Mouse (Mus musculus) cerebellum, postnatal 14 days (tissue): ENCODE data around the gene Serbp1.
A peak's percentile ranks its signal among the peaks of the same experiment; 100 is the strongest.

Source experiments
- DNase-seq, 2 experiments: peaks; one replicate each; pipeline ENCODE4 v3.0.0; 2021; ENCODE audit warnings: mixed read lengths in 2 of 2

The Serbp1 gene

GRCm38 (mm10) chr6:67236491-67237234 lies 1.3 kb upstream of the Serbp1 start:
- no peak for DNase-seq

GRCm38 (mm10) chr6:67241263-67241662 lies 3.3 kb downstream of the Serbp1 start:
- no peak for DNase-seq

GRCm38 (mm10) chr6:67243765-67244420 lies 5.9 kb downstream of the Serbp1 start:
- DNase-seq, result no peak

- no peak for DNase-seq
These were observed 6.5 kb downstream of the Serbp1 start for GRCm38 (mm10) chr6:67244451-67244850.

- no peak for DNase-seq
These were observed 13.1 kb downstream of the Serbp1 start for GRCm38 (mm10) chr6:67251095-67251494.

DNA sequence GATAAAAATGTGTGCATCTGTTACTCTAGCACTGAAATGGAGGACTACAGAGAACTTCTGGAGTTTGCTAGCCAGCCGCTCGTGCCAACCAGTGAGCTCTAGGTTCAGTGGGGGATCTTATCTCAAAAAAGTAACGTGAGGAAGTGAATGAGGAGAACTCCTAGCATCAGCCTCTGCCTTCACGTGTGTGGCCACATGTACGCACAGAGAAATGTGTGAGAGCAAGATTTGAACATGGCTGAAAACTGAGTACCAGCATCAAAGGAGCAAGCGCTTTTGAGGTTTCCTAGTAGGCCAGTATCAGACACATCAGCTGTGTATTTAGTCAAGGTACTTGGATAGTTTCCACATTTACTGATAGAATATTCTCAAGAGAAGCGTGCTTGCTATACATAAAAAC lies 27.0 kb downstream of the Serbp1 start:
- DNase-seq, result no peak

DNA sequence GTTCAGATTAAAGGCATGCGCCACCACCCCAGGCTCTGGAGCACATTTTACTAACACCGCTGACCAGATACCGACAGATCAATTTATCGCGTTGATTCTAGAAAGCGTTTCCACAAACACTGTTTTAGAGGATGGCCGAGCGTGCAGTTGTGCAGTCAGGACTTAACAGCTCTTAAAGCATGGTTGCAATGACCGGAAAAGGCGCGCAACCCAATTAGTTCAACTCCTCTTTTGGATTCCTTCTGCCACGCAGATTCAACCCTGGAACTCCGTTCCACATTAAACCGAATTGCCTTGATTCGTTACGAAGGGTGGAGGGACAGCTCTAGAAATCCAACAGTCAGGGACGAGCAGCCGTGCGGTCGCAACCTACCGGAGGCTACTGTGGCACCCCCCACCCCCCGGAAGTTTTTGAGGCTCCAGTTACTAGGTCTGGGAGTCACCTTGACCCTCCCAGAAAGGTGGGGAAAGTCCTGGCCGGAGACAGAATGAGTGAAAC lies 28.2 kb downstream of the Serbp1 start:
- DNase-seq, result no peak

- peak; percentile 94 to 96 for DNase-seq
These were observed 28.9 kb downstream of the Serbp1 start for GRCm38 (mm10) chr6:67266664-67267407.

DNA sequence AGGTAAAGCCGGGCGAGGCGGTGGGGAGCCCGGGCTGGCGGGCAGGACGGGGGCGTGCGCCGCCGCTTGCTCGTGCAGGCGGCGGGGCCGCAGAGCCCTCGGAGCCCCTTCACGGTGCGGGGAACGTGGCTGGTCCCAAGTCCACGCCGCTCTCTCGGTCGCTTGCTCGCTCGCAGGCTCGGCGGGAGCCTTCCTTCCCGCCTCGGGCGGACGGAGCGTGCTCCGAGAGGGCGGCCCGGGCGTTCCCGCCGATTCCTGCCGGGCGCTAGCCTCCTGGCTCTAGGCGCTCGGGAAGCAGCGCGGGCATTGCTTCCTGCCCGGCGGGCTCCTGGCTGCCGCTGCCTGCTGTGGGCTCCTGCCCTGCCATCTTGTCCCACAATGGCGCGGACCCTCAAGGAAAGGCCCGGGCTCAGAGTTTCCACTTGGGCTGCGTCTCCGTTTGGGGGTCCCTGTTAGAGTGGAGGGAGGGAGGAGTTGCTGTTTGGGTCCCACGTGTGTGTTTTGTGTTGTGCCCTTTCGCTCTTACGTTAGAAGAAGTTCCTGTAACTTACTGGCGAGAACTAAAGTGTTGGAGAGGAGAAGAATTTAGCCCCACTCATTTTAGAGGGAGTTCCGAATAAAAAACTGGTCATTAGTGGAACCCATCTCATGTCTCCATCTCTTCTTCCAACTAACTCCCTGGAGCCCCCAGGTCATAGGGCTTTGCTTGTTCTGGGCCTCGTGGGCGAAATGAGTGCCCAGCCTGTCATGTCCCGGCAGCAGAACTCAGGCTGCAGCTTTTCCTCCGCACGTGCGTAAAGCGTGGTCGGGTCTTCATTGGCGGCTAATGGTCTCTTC lies 29.6 kb downstream of the Serbp1 start:
- peak; percentile 34 to 43 for DNase-seq

- no peak for DNase-seq
These were observed 30.3 kb downstream of the Serbp1 start for GRCm38 (mm10) chr6:67268245-67268612.

DNA sequence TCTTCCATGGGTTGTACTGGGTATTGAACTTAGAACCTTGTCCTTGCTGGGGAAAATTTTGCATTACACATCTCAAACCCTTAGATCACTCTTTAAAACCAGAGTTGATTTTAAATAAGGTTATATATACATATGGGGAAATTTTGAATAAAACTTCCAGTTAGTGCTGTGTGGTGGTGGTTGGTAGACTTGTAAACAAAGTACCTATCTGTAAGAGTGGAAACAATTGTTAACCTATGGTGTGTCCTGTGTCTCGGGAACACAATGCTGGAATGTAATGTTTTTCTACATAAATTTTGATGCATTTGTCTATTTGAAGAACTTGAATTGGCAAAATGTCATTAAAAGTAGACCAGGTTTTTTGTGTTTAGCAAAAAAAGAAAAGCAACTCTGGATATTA lies 31.0 kb downstream of the Serbp1 start:
- DNase-seq, result no peak

DNA sequence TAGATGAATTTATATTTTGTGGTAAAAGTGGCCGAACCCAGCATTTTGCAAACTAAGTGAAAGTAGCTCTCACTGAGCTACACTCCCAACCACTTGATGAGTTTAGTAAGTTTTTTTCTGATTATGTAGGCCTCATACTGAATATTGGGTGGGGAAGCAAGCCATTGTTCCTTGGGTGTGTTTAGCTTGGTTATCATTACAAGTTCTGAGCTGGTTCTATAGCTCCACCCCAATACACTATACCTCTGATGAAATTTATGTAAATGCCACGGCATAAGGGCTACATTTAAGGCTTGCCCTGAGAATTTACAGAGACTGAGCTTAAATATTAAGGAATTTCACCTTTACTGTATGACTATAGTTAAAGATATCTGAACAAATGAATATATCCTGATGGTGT lies 31.5 kb downstream of the Serbp1 start:
- DNase-seq, result no peak

DNA sequence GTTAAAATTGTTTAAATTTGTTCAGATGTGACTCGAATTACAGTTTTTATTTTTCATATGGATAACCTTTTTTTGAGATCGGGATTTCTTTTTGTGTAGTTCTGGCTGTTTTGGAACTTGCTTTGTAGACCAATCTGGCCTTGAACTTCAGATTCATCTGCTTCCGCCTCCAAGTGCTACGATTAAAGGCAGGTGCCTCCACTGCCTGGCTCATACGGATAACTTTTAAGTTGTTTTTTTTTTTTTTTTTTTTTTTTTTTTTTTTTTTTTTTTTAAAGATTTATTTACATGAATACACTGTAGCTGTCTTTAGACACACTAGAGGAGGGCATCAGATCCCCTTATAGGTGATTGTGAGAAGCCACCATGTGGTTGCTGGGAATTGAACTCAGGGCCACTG lies 40.0 kb downstream of the Serbp1 start:
- no peak for DNase-seq

- DNase-seq, result no peak
These were observed 43.7 kb downstream of the Serbp1 start for GRCm38 (mm10) chr6:67281614-67282197.

DNA sequence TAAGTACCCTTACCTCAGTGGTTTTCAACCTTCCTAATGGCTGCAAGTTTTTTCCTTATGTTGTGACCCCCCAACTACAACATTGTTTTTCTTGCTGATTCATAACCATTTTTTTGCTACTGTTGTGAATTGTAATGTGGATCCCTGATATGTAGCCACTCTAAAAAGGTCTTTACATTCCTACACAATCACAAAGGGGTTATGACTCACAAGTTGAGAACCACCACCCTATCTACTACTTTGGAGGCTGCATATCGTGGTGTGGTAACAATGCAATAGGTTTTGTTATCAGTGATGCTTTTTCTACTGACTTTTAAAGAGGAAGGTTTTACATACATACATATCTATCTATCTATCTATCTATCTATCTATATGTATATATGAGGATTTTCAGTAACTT lies 44.9 kb downstream of the Serbp1 start:
- DNase-seq, result no peak

DNA sequence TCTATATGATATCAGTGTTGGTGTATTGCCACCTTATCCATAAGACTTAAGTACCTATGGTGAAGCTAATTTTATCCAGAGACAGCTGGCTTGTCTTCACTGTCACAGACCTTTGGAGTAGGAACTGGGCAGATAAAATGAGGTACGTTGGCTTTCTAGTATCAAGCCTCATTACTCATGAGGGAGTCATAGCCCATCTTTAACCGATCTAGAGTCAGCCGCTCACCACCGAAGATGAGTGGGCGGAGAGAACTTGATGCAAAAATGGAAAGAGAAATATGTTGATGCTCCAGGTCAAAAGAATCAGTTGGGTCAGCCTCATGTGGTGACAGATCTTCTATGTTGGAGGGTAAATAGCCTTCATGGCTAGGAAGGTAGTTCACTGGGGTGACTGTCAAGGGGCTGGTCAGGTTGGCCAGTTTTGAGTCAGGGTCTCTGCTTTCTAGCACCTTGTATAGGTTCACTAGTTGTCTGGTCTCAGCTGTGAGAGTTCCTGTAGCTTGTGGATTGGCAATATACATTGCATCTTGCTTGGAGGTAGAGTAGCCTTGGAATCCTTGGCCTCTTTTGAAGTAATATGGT lies 54.2 kb downstream of the Serbp1 start:
- DNase-seq, result no peak

DNA sequence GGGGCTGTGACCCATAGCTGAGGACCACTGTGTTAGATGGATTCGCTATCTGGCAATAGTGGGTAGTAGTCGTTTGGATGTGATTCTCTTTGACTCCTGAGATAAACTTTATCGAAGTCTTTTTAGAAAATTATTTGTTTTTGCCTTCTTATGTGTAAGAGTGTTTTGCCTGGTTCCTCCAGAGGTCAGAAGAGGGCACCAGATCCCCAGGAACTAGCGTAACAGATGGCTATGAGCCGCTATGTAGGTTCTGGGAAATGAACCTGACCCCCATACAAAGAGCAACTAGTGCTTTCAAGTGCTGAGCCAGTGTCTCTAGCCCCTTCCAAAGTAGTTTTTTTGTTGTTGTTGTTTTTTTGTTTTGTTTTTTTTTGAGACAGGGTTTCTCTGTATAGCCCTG lies 58.1 kb downstream of the Serbp1 start:
- DNase-seq, result peak; percentile 17

- DNase-seq, result no peak
These were observed 60.8 kb downstream of the Serbp1 start for GRCm38 (mm10) chr6:67298742-67299141.

DNA sequence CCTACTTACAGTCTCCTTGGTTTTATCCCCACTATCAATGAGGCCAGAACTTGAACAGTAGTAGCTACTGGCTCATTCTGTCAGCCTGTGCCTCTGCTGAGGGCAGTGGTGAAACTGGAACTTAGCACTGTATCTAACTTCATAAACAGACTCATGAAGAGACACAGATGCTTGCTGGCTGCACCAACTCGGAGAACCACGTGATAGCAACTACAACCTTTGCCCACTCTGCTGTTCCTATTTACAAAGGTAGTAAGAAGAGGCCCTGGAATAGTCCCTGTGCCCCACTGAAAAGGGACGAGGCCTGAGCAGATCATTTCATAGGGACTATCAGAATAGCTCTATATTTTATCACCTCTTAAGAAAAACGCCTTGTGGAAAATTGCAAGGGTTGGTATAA lies 62.3 kb downstream of the Serbp1 start:
- no peak for DNase-seq

GRCm38 (mm10) chr6:67300710-67301163 lies 62.8 kb downstream of the Serbp1 start:
- DNase-seq, result no peak

DNA sequence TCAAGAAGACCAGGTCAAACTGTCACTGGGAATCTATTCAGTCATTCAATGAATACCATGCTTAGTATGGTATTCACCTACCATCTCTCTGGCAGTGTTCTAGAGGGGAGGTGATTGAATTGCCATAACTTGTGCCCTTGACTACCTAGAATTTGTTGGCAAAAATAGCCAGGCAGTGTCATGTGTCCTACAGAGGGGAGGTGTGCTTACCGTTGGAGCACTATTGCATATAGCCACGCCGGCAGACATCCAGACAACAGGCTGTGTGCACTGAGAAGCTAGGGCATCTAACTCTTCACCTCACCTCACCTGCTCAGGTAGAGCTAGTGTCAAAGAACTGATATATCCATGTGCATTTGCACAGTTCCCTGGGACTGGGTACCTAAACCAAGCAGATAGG lies 63.3 kb downstream of the Serbp1 start:
- no peak for DNase-seq

- DNase-seq, result no peak
These were observed 64.5 kb downstream of the Serbp1 start for GRCm38 (mm10) chr6:67302471-67302870.
